Mouse (Mus musculus): Measurements from ENCODE around the gene Dna2.
"Not testable (repeated sequence)": the region's sequence is repeated elsewhere in the genome, so short reads cannot be mapped to it uniquely, and the experiment has no call there.

Gene Dna2

DNA sequence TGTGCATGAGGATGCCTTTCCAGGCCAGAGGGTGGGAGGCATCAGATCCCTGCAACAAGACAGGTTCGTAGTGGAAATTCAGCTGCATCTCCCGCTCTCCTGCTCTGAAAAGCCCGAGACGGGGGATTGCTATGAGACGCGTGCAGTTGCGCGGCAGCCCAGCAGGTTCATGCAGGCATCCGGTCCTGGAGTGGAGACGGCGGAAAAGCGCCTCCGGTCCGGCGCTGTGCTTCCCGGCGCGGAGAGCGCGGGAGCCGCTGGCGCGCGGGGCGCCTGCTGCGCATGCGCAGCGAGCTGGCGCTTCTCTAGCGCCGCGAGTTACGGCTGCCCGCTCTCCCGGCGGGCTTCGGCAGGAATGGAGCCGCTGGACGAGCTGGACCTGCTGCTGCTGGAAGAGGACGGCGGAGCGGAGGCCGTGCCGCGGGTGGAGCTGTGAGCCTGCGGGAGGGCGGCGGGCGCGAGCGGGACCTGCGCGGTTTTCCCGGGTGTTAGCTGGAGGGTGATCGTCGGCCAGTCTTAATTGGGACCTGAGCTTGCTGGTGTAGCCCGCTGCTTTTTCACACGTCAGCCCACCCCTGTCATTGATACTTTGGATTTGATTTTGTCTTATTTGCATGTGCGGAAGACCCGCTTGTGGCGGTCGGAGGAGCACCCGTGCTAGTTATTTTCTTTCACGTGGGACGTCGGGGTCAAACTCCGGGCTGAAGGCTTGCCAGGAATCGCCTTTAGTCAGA, at the start of gene Dna2:
Gene Dna2, plus strand, starts transcription at position 289 of the 734 bp plus-strand sequence.
- in situ Hi-C loops (cut with MboI; ENCODE audit: low pct_unique_long_range_greater_than_20kb in 1 of 2, low sequenced_read_pairs in 2 of 2, unreplicated experiment in 1 of 2): no loop called here

DNA sequence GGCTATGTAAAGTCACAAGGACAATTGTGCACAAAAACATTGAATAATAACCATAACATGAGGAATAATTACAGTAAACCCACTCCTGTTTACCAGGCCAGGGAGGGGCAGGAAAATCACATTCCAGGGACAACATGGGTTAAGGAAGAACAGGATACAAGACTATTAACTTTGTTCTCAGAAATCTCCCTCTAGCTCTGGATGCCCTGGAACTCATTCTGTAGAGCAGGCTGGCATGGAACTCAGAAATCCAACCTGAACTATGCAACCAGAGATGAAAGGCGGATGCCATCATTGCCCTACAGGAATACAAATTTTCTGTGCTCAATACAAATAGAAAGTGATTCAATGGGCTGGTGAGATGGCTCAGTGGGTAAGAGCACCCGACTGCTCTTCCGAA, 49.4 kb upstream of the Dna2 start:
- in situ Hi-C loops (cut with MboI; ENCODE audit: low pct_unique_long_range_greater_than_20kb in 1 of 2, low sequenced_read_pairs in 2 of 2, unreplicated experiment in 1 of 2): no loop called here

- in situ Hi-C loops (cut with MboI; ENCODE audit: low pct_unique_long_range_greater_than_20kb in 1 of 2, low sequenced_read_pairs in 2 of 2, unreplicated experiment in 1 of 2): no loop called here
Measured at GRCm38 (mm10) chr10:62898061-62898460, 48.8 kb upstream of the Dna2 start.

DNA sequence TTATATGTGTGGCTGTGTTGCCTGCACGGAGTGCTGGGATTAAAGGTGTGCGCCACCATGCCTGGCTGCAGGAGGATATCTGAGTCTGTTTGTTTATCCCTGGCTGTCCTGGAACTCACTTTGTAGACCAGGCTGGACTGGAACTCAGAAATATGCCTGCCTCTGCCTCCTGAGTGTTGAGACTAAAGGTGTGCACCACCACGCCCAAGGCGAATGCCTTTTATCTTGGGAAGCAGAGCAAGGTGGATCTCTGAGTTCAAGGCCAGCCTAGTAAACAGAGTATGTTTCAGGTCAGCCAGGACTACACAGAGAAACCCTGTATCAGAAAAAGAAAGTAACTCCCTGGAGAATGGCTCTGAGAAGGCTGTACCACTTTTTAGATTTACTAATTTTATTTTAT, 46.7 kb upstream of the Dna2 start:
- in situ Hi-C loops (cut with MboI; ENCODE audit: low pct_unique_long_range_greater_than_20kb in 1 of 2, low sequenced_read_pairs in 2 of 2, unreplicated experiment in 1 of 2): no loop called here

GRCm38 (mm10) chr10:62901826-62902225, 45.0 kb upstream of the Dna2 start:
- in situ Hi-C loops (cut with MboI; ENCODE audit: low pct_unique_long_range_greater_than_20kb in 1 of 2, low sequenced_read_pairs in 2 of 2, unreplicated experiment in 1 of 2): no loop called here

DNA sequence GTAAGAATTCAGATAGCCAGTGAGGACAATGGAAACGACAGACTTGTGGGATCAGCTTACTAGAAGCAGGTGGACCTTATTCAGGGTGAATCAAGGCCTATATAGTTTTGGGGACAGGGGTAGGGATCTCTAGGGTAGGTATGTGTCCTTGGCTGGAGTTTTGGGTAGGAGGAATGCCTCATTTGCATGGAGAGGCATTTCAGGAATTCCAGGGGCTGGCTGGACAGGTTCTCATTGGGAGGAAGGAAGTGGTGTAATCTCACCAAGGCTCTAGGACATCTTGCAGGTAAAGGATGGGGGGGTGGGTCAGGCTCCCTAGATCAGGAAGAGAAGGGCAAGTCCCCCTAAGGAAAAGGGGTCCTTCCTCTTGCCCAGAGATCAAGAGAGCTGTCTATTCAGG, 44.0 kb upstream of the Dna2 start:
- in situ Hi-C loops (cut with MboI; ENCODE audit: low pct_unique_long_range_greater_than_20kb in 1 of 2, low sequenced_read_pairs in 2 of 2, unreplicated experiment in 1 of 2): no loop called here

DNA sequence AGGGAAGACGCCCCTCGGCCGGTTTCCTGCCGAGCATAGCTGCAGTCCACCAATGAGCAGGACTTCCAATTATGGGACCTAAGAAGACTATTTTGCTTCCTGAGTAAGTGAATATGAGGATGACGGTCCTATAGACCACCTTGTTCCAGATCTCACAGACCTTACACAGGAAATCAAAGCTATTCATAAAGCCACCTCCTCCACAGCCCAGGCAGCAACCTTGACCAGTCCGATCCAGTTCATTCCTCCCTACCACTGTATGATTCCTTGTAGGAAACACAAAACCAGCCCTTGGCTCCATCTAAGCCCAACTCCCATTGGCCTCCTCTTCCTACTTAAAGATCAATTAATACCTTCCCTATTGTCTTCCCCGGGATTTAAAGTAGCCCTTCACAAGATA, 40.5 kb upstream of the Dna2 start:
- in situ Hi-C loops (cut with MboI; ENCODE audit: low pct_unique_long_range_greater_than_20kb in 1 of 2, low sequenced_read_pairs in 2 of 2, unreplicated experiment in 1 of 2): no loop called here

- in situ Hi-C loops (cut with MboI; ENCODE audit: low pct_unique_long_range_greater_than_20kb in 1 of 2, low sequenced_read_pairs in 2 of 2, unreplicated experiment in 1 of 2): not testable (repeated sequence)
Measured at GRCm38 (mm10) chr10:62908896-62909295, 37.9 kb upstream of the Dna2 start, which contains the start of gene Tet1. Tet1 (minus strand) TSS chr10:62908996.

- in situ Hi-C loops (cut with MboI; ENCODE audit: low pct_unique_long_range_greater_than_20kb in 1 of 2, low sequenced_read_pairs in 2 of 2, unreplicated experiment in 1 of 2): no loop called here
Measured at GRCm38 (mm10) chr10:62911120-62911519, 35.7 kb upstream of the Dna2 start.

DNA sequence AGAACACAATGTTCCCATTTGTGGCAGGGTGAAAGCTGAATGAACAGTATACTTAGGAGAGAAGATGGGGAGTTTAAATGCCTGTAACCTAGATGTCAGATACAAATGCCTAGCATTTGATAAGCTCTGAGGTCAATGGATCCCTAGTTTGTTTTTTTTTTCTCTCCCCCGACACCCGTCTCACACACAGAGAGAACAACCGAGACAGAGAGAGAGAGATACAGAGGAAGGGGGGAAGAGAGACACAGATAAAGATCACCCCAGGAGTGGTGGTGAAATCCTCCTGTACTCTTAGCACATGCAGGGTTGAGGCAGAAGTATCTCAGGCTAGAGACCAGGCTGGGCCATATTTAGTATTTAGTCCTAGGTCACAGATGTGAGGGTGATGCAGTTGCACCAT, 27.8 kb upstream of the Dna2 start:
- in situ Hi-C loops (cut with MboI; ENCODE audit: low pct_unique_long_range_greater_than_20kb in 1 of 2, low sequenced_read_pairs in 2 of 2, unreplicated experiment in 1 of 2): no loop called here

DNA sequence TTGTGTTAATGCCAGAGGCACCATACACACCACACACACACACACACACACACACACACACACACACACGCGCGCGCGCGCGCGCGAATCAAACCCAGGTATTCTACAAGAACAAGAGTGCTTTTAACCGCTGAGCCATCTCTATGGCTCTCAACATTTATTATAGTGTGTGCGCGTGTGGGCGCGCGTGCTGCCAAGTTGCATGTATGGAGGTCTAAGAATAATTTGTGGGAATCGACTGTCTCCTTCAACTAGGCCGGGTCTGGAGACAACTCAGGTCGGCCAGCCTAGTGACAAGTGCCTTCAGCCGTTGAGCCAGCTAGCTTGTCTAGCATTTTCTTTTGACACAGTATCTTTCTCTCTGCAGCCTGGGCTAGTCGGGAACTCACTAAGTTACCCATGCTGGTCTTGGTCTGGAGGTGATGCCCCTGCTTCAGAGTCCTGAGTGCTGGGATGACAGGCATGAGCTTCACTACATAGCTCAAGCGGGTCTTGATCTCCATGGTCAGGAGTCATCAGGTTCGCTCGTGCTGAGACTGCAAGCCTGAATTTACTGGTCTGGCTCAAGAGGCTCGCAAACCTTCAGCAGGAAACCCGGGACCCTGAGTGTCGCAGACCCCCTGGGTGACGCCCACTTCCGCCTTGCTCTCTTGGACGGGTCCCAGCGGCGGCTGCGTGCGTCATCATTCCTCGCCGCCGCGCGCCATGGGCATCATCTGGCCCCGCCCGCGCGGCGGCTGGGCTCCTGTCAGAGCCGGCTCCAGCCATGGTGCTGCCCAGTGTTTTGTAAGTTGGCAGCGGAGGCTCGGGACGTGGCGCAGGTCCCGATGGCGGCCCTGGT, 26.7 kb upstream of the Dna2 start, which contains the start of gene Slc25a16:
Gene Slc25a16, plus strand, starts transcription at position 709 of the 841 bp plus-strand sequence.
- in situ Hi-C loops (cut with MboI; ENCODE audit: low pct_unique_long_range_greater_than_20kb in 1 of 2, low sequenced_read_pairs in 2 of 2, unreplicated experiment in 1 of 2): no loop called here

GRCm38 (mm10) chr10:62920766-62921156, 26.1 kb upstream of the Dna2 start:
- in situ Hi-C loops (cut with MboI; ENCODE audit: low pct_unique_long_range_greater_than_20kb in 1 of 2, low sequenced_read_pairs in 2 of 2, unreplicated experiment in 1 of 2): no loop called here

- in situ Hi-C loops (cut with MboI; ENCODE audit: low pct_unique_long_range_greater_than_20kb in 1 of 2, low sequenced_read_pairs in 2 of 2, unreplicated experiment in 1 of 2): no loop called here
Measured at GRCm38 (mm10) chr10:62924096-62924635, 22.7 kb upstream of the Dna2 start.

- in situ Hi-C loops (cut with MboI; ENCODE audit: low pct_unique_long_range_greater_than_20kb in 1 of 2, low sequenced_read_pairs in 2 of 2, unreplicated experiment in 1 of 2): no loop called here
Measured at GRCm38 (mm10) chr10:62932381-62932780, 14.4 kb upstream of the Dna2 start.

- in situ Hi-C loops (cut with MboI; ENCODE audit: low pct_unique_long_range_greater_than_20kb in 1 of 2, low sequenced_read_pairs in 2 of 2, unreplicated experiment in 1 of 2): no loop called here
Measured at GRCm38 (mm10) chr10:62944975-62945580, 1.7 kb upstream of the Dna2 start.

- in situ Hi-C loops (cut with MboI; ENCODE audit: low pct_unique_long_range_greater_than_20kb in 1 of 2, low sequenced_read_pairs in 2 of 2, unreplicated experiment in 1 of 2): no loop called here
Measured at GRCm38 (mm10) chr10:62948551-62948950, 1.7 kb downstream of the Dna2 start.

DNA sequence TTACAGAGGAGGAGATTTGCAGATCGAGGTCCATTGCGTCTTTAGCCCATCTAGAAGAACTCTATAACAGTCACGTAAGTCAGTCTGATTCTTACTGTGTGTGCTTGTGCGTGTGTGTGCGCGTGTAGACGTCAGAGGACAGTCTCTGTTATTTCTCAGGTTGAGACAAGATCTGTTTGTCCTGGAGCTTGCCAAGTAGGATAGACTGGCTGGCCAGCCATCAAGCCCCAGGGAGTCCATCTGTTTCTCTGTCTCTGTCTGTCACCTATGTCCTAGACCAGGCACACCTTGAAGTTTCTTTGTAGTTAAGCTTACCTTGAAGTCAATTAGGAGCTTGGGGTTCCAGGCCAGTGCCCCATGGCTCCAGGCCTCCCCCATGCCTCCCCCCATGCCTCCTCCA, 17.1 kb downstream of the Dna2 start:
- in situ Hi-C loops (cut with MboI; ENCODE audit: low pct_unique_long_range_greater_than_20kb in 1 of 2, low sequenced_read_pairs in 2 of 2, unreplicated experiment in 1 of 2): no loop called here

- in situ Hi-C loops (cut with MboI; ENCODE audit: low pct_unique_long_range_greater_than_20kb in 1 of 2, low sequenced_read_pairs in 2 of 2, unreplicated experiment in 1 of 2): no loop called here
Measured at GRCm38 (mm10) chr10:62965796-62966195, 19.0 kb downstream of the Dna2 start.

DNA sequence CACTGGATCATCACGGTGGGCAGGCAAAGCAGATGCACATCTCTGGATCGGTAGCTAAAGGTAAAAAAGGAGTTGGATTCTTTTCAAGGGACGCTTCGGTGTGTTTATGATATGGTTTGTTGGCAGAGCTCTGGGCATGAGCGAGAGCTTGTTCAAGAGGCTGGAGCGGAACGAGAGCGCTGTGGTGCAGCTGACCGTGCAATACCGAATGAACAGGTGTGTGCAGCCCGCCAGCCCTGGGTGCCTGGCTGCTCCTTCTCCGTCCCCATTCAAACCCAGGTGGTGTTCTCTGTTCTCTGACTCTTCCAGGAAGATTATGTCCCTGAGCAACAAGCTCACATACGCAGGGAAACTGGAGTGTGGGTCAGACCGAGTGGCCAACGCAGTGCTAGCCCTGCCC, 19.5 kb downstream of the Dna2 start:
- in situ Hi-C loops (cut with MboI; ENCODE audit: low pct_unique_long_range_greater_than_20kb in 1 of 2, low sequenced_read_pairs in 2 of 2, unreplicated experiment in 1 of 2): no loop called here
